Mouse (Mus musculus) natural killer cell, adult 2 months (primary cell): ENCODE data around the gene Masp1.

Experiments
- DNase-seq, 2 experiments: peaks; one replicate each; pipeline ENCODE4 v3.0.0; 2022; ENCODE audit warnings: low spot score in 2 of 2

Masp1 gene

DNA sequence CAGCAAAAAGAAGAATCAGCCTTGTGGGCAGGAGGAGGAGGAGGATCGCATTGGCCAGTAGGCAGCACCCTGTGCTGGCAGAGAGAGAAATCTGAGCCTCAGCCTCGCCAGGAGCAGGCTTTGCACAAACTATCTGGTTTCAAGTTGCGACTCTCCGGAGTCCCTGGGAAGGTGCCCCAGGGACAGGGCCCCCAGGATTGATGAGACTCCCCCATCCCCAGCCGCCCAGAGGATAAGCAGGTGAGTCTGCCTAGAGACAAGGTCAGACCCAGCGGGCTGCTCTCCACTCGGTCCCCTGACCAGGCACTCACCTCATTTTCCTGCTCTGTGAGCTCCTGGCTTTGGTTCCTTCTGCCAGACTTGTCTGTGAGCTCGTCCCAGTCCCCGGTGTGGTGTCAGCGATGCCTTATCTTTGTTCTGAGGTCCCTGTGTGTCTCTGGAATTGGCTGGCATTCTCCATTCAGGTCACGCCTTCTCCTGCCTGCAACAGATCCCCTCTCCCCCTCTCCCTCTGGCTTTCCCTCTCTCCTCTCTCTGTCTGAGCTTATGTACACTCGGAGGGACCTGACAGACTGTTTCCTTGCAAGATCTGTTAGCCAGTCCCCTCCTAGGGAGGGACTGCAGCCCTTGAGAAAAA lies at the start of gene Masp1, which contains the start of gene Rtp4:
Masp1 (minus strand) TSS at position 581 of the 637 bp plus-strand sequence.
Rtp4 (plus strand) TSS at position 57 of the 637 bp plus-strand sequence.
- no peak for DNase-seq

DNA sequence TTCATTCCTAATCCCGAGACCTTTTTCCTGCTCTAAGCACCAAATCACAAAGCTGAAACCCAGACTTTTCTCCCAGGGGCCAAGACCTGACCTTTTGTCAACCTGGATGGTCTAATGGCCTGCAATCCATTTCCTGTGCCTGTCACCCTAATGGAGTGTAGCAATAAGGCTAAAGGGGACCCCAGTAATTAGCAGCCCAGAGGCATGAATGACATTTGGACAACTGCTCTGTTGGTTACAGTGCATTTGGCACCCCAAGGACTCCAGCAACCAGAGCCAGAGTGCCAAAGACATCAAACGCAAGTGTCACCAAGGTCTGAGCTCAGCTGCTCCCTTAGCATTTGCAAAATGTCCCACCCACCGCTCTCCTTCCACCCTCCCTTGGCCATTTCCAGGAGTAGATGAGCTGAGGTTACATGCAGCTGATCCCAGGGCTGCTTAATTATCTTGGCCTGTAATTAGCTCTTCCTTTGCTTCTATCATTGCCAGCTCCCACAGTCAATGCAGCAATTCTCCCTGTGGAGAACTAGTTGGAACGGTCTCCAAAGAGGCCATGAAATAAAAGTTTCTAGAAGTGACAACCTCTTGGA lies 47.8 kb upstream of the Masp1 start:
- DNase-seq, result no peak

DNA sequence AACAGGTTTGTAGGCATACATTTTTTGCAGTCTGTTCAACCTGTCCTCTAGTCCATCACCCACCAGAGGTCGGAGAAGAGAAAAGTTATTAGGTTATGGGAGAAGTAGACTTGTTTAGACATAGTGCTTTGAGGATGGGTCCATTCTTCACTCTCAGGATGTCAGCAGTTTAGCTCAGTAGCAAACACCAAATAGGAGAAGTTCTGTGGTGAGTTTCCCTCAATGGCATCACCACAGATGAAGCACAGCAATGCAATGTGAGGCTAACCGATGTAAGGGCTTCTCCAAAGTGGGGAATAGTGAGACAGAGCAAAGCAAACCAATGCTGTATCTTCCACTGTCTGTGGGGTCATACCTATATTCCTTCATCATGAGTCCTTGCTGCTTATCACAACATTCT lies 37.1 kb upstream of the Masp1 start:
- no peak for DNase-seq

GRCm38 (mm10) chr16:23557195-23557594 lies 36.6 kb upstream of the Masp1 start:
- peak in 1 of 2 experiments; percentile 24 for DNase-seq

DNA sequence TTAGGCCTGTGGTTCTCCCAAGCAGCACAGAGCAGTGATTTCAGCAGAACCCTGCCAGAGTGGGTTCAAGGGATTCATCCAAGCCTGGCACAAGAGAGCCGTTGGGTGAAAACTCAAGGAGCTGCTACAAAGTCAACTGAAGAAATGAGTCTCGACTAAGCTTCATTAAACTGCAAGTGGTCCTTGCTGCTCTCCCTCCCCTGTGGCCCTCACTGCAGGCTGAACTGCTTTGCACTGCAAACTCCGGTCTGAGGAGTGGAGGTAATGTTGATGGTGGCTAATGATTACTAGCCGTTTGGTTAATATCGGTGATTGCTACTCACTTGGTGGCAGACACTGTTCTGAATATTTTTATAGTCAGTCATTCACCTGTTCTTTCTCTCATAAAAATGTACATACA lies 34.1 kb upstream of the Masp1 start:
- DNase-seq, result no peak

DNA sequence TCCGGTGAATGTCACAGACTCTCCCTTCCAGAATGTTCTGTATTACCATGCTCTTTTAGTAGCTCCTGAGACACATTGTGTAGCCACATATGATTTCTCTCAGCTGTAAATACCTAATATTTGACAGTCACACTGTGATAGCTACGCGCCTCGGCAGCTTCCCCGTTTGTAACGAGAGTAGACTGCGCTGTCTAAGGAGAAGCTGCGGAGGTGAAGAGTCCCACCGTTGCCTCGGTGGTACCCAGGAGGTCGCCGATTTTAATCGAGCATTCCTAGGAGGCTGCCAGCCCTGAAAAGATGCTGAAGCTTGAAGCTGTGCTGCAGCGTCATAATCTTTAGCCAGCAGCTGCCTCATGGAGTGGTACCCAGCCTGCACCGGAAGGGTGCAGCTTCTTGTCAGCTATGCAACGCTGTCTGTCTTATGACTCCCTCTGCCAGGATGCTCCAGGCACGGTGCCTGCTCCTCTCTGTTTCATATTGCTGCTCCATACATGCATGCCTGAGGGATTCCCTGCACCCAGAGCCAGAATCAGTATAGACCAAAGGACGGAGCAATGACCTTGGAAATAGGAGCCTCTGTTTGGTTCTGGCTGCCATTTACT lies 30.5 kb upstream of the Masp1 start:
- no peak for DNase-seq

DNA sequence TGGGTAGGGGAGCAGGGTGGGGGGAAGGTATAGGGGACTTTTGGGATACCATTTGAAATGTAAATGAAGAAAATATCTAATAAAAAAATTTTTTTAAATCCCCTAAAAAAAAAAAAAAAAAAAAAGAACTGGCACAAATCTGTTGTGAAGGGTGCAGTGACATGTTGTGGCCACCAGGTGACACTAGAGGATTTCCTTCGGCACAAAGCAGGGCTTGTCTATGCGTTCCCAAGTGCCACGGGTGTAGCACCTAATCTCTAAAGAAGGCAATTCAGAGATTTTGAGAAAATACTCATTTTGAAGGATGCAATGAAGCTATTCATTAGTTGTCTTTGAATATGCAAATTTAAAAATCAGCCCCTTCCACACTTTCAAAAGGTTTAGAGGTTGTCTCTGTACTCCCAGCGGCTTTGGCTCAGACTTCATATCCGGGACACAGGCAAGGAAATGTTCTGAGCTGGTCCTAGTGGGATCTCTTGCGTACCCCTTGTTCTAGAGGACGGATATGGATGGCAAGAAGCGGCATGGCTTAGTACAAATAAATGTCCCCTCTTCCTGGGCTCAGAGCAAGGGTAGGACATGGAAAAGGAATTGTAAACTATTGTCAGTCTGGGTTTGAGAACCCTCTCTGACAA lies 29.8 kb upstream of the Masp1 start:
- peak; percentile 27 to 49 for DNase-seq

DNA sequence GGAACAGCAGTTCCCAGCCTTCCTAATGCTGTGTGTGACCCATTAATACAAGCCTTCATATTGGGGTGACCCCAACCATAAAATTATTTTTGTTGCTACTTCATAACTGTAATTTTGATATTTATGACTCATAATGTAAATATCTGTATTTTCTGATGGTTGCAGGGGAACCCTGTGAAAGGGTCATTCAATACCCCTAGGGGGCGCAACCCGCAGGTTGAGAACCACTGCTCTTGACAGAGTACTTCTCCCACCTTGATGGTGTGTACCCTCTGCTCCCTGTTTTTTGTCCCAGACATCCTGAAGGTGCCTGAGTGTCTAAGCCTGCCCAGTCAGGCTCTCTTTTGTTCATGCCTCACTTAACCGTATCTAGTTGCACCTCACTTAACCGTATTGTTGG lies 27.2 kb upstream of the Masp1 start:
- DNase-seq, result no peak

DNA sequence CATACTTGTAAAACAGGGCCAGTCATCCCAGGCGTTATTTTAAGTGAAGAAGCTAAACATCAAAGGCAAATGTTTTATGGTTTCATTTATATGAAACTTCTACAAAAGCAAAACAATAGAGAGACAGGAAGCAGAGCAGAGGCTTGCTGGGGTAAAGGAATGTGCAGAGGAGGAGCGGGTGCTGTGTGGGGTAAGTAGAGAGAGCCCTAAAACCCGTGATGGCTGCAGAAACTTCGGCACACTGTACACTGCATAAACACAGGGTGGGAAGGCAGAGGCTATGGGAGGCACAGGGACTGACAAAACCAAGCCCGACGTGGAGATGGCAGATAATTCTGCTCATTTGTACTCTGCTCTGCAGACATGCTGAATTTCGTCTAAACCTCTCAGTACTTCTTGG lies 23.7 kb upstream of the Masp1 start:
- no peak for DNase-seq

- DNase-seq, result no peak
Measured at GRCm38 (mm10) chr16:23542866-23543265, 22.3 kb upstream of the Masp1 start.

DNA sequence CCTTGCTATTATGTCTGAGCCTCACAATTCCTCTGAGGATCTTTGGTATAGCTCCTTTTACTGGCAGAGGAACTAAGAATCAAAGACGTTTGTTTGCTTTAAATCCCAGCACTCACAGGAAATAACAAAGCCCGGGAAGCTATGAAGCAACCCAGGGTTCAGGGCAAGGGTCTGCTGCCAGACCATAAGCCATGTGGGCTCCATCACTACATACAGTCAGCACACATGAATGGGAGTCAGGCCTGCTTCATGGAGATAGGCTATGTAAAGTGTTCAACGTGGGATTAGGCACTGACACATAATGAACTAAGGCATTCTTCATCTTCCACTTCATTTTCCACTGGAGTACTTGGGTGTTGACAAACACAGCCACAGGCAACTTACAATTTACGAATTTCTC lies 20.4 kb upstream of the Masp1 start:
- DNase-seq, result no peak

- DNase-seq, result no peak
Measured at GRCm38 (mm10) chr16:23533707-23534106, 13.1 kb upstream of the Masp1 start.

GRCm38 (mm10) chr16:23529186-23529585 lies 8.6 kb upstream of the Masp1 start:
- no peak for DNase-seq

GRCm38 (mm10) chr16:23522081-23522480 lies 1.5 kb upstream of the Masp1 start:
- DNase-seq, result no peak

DNA sequence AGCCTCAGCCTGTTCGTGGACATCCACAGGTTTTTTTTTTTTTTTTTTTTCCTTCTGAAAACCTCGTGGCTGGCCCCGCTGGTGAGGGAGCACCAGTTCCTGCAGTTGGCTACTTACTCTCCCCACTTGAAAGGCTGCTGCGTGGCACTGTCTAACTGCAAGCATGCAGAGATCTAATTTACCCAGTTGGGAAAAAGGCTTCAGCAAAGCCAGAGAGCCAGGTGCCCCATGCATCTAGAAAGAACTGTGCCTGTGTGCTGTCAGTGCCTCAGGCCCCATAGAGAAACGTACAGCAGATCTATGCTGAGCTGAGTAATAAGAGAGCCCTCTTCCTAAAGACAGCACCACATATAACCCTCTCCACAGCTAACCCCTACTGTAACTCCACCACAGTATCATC lies 477 bp upstream of the Masp1 start:
- no peak for DNase-seq

DNA sequence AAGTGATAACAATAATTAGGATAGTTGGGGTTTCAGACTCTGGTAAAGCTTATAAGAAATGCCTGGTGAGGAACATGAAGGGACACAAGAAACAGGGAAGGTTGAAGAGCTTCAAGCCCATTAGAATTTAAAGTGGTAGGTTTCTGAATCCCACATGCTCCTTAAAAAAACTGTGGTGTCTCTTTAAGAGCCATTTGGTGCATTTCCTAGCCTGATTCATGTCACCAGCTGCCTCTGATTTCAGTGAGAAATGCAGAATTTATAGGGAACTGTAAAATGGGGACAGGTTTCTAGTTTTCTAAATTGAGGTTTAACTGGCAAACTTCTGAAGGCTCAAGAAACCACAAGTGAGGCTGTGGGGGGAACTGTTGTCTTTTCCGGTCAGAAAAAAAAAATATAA lies 844 bp downstream of the Masp1 start:
- no peak for DNase-seq

DNA sequence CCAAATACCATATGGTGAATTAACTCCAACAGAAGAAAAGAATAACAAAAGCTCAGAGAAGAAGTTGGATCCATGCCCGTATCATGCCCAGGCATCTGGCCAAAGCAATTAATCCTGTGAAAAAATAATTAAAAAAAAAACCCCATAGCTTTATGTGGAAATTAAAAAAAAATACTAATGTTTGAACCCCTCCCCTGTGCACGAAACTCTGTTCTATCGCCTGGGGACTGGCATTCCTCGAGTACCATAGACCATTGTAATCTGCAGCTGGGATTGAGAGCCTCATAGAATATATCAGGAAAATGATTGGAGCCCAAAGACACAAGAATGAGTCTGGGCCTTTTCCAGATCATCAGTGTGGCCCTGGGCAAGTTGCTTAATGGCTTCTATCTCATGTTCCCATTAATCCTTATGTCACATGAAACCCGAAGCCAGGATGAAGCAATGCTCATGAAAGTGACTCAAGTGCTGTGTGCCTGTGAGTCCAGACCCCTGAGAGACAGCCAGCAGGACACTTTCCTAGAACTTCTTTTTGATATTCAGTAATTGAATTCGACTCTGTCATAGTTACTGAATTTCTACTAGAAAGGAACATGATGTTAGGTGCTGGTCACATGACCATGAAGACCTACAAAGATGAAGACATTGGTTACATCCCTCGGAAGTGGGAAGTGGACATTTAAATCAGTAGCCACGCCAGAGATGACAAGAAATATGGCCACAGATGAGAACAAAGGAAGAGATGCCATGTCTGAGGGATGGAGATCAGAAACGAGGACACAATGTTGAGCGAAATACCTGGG lies 1.8 kb downstream of the Masp1 start:
- no peak for DNase-seq

DNA sequence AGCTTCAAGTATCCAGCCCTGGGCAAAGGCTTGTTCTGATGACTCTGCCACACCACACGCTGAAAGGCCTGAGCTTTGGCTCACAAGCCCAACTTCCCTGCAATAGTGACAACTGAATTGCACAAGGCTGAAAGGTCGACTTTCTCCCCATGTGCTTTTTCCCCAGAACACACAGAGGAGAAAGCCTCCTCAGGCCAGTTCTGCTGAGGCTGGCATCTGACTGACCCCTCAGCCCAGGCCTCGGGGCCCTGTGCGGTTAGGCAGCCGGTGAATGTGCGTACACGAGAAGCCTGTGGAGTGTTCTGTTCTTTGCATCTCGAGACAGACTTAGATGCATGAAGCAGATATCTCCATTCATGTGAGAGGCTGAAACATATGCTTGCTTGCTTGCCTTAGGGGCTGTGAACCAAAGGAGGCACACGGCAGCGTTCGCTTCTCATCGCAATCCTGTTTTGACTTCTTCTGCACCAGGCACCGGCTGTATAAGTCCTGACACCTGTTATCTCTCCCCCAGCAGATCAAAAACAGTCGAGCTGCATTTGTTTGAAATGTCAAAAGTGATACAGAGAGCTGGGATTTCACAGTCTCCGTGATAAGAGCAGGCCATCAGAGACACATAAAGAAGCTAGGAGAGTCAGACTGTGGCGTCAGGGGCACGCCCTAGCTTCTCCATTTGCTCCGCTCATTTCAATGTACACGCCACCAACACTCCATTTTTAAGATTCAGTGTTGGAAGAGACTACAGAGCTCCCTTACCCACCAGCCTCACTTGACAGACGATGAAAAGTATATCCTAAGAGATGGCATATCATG lies 2.7 kb downstream of the Masp1 start:
- DNase-seq, result no peak

GRCm38 (mm10) chr16:23517230-23517629 lies 3.4 kb downstream of the Masp1 start:
- no peak for DNase-seq

- no peak for DNase-seq
Measured at GRCm38 (mm10) chr16:23516606-23517005, 4.0 kb downstream of the Masp1 start.

- DNase-seq, result no peak
Measured at GRCm38 (mm10) chr16:23515766-23516165, 4.8 kb downstream of the Masp1 start.
